Mouse (Mus musculus) neural tube, embryonic 10.5 days (tissue): ENCODE measurements around the gene Cep85l.

Source experiments
- DNase-seq: peaks from one replicate; pipeline ENCODE4 v3.0.0-alpha.2; 2017; ENCODE audit warnings: low spot score; ENCODE audit errors: extremely low spot score

The Cep85l gene

GRCm38 (mm10) chr10:53343384-53343783, 36.4 kb downstream of the Cep85l start:
- no peak for DNase-seq

DNA sequence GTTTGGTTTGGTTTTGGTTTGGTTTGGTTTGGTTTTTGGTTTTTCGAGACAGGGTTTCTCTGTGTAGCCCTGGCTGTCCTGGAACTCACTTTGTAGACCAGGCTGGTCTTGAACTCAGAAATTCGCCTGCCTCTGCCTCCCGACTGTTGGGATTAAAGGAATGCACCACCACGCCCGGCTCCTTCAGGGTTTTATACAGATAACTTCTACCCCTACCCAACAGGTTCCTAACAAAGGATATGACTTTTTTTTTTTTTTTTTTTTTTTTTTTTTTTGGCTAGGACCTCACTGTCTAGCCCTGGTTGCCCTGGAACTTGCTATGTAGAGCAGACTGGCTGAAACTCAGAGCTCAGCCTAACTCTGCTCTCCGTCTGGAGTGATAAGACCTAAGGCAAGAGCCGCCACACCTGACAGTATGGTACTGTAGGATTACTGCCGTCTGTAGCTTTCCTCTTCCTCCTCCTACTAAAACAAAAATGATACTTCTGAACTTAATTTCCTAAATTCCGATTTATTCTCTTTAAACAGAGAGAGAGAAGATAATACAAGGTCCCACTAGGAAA, 37.5 kb downstream of the Cep85l start:
- DNase-seq: no peak

DNA sequence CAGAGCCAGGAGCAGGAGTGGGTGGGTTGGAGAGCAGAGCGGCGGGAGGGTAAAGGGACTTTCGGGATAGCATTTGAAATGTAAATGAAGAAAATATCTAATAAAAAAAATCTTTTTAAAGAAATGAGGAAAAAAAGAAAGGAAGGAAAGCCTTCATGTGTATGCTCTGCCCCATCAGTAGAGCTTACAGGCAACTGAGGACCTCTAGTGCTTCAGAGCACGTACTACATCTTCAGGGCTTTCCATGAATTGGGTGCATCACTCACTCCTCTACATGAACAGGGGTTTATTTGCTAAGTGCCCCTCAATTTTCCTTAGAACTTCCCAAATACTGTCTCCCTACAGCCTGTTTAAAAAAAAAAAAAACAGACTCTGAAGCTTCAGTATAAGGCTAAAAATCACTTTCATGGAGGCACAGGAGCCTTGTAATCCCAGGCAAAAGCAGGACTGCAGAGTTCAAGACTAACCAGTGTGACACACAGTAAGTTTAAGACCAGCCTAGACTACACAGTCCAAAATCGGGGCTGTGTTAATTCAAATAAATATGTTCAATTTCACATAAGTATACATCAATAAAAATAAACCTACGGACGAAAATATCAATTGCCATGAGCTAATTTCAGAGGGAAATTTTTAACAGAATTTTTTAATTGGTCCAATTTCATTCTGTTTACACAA, 38.3 kb downstream of the Cep85l start:
- no peak for DNase-seq

DNA sequence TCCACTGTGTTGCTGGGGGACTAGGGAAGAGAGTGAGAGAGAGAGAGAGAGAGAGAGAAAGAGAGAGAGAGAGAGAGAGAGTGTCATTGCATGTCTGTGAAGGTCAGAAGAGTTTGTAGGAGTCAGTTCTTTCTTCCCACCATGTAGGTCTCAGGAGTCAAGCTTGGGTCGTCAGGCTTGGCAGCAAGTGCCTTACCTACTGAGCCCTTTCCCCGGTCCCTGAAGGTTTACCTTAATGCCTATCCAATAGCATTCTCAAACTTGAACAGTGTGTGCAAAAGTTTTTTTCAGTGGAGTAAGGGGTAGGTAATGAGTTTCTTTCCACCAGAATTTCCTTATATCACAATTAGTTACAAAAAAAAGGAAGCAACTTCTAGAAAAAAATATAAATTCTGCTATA, 40.7 kb downstream of the Cep85l start:
- no peak for DNase-seq

- DNase-seq: no peak
Observed at GRCm38 (mm10) chr10:53337162-53337923, 42.4 kb downstream of the Cep85l start, which contains the start of gene Pln. Pln (plus strand) TSS chr10:53337667.

GRCm38 (mm10) chr10:53335974-53336373, 43.8 kb downstream of the Cep85l start:
- no peak for DNase-seq

DNA sequence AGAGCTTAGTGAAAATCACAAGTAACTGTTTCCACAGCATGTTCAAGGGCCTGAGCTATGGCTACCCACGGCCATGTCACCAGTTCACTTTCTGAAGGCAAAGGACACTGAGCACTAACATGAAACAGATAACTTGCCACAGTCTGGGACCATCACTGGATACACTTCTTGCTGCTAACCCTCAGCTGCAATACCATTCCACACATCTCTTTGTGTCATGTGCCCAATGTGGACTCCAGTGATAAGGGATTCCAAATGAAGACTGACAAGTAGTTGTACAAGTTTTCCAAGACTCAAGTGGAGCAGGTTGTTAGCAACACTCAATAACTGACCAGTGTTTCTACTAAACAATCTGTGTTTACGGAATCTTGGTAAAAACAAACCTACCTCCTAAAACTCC, 44.5 kb downstream of the Cep85l start:
- no peak for DNase-seq

- DNase-seq: no peak
Observed at GRCm38 (mm10) chr10:53332752-53333151, 47.0 kb downstream of the Cep85l start.

GRCm38 (mm10) chr10:53329257-53329656, 50.5 kb downstream of the Cep85l start:
- no peak for DNase-seq

GRCm38 (mm10) chr10:53326367-53326766, 53.4 kb downstream of the Cep85l start:
- no peak for DNase-seq

DNA sequence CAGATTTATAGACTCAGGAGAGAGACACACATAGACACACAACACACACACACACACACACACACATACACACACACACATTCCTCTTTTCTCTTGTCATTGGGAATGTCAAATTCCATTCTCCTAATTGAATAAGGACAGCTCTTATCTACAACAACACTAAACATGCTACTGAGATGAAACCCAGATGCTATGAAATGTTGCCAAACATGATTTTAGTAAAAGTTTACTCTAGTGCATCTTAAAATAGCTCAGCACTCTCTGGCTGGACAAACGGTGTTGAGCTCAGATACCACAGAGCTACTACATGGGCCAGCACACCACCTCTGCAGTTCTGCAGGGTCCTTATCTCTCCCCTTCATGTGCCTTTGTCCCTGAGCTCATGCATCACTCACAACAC, 55.1 kb downstream of the Cep85l start:
- no peak for DNase-seq

DNA sequence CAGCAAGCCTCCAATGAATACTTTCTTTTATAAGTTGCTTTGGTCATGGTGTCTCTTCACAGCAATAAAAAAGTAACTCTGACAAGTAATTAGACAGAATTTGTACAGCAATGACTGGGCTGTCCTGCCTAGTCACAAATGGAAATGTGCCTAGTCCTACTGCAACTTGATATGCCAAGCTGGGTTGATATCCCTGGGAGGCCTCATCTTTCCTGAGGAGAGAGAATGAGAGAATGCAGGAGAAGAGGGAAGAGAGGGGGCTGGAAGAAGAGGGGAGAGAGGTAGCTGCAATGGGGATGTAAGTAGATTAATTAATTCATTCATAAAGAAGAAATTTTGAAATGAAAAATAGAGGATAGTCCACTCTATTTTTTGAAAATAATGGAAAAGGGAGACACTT, 56.4 kb downstream of the Cep85l start:
- no peak for DNase-seq

GRCm38 (mm10) chr10:53306674-53307073, 73.1 kb downstream of the Cep85l start:
- no peak for DNase-seq

DNA sequence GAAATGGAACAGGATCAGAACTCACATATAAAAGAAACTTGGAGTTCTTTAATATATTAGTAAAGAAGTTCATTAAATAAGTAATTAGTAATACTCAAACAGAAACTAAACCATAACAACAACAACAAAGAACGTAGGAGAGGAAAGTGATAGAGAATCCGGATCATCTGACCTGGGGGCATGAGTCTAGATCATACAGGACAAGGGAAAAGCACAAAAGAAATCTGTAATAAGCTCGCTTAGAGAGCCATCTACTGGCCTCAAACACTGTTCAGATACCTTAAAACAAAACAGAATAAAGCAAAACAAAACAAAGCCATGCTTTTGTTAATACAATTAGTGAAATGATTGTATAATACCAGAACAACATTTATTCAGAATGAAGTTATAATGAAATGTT, 73.9 kb downstream of the Cep85l start:
- no peak for DNase-seq

DNA sequence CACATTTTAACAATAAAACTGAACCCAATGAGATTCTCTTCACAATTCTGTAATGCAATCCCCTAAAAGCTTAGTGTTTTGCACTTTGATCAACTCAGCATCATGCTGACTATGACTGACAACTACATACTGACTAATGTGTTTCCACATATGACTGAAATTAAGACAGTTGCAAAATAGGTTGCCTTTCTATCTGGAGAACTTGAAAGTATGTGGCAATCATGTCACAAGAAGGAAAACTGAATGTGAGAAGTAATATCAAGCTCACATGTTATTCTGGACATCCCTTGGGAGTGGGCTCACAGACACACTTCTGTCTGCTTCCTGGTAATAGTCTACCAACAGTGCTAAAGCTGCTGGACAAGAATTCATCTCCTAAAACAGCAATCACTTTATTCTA, 94.6 kb downstream of the Cep85l start:
- no peak for DNase-seq

DNA sequence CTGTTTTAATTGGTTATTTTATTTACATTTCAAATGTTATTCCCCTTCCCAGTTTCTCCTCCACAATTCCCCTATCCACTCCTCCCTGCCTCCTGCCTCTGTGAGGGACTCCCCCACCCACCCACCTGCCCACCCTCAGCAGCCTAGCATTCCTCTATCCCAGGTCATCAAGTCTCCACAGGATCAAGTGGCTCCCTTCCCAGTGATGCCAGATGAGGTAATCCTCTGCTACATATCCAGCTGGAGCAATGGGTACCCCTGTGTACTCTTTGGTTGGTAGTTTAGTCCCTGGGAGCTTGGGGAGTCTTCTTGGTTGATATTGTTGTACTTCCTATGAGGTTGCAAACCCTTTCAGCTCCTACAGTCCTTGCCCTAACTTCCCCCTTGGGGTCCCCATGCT, 107.5 kb downstream of the Cep85l start:
- DNase-seq: no peak

- no peak for DNase-seq
Observed at GRCm38 (mm10) chr10:53262021-53262420, 117.7 kb downstream of the Cep85l start.

DNA sequence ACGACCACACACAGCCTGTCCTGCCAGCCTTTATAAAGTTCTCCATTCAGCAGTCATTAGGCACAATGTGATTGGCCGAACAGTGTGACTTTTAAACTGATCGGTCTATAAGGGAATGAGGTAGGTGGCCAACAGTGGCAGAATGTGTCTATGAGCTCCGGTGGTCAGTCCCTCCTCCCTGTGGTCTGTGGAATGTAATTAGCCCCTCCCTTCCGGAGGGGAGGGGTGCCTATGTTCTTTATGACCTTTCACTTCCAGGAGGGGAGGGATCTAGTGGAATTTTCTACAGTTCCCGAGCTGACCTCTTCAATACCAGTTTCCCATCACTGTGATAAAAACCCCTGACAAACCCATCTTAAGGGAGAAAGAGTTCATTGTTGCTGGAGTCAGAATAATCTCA, 144.4 kb downstream of the Cep85l start:
- no peak for DNase-seq

DNA sequence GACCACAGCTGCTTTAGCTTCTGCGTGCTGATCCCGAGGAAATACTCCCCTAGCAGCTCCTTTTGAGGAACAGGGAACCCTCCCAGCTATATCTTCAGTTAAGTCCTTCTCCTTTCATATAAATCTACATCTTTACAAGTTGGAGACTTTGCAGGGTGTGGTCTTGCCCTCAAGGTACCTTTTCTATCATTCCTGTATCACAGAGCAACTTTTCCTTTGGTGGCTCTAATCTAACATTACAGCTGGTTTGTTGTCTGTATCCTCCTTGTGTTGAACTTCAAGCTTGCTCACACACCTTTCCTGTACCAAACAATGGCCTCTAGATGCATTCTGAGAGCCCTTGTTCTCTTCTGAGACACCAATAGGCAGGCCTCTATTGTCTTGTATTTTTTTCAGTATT, 145.1 kb downstream of the Cep85l start:
- DNase-seq: no peak

- no peak for DNase-seq
Observed at GRCm38 (mm10) chr10:53234086-53234613, 145.6 kb downstream of the Cep85l start.

DNA sequence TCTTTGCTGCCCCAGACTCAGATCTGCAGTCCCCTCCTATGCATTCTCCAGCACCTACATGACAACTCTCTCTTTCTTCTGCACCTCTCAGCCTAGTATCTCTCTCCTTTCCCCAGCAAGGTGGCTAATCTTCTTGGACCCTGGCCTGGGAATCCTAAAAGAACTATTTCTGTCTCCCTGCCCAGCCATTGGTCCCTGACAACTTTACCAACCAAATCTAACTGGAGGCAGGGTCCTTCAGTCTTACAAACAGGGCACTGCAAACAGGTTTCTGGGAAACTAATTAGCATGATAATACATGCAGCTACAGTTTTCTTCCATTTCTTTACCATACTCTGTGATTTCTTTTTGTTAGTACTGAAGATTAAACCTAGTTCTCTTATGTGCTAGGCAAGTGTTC, 148.9 kb downstream of the Cep85l start:
- DNase-seq: no peak

GRCm38 (mm10) chr10:53229190-53229589, 150.6 kb downstream of the Cep85l start:
- DNase-seq: no peak
